Mouse (Mus musculus) lung, postnatal 0 days (tissue): ENCODE measurements at regions not wholly inside any gene's neighbourhood (a gene's known extent, or its start where the extent isn't known, plus 50 kb on each side); places are given as distances from the start of the nearest gene placed in this dataset.

Experiments
- CTCF ChIP-seq: IDR thresholded peaks from 2 replicates; pipeline ENCODE4 v1.5.1; 2016; ENCODE audit warnings: antibody characterized with exemption, mild to moderate bottlenecking
- EP300 ChIP-seq: IDR thresholded peaks from 2 replicates; pipeline ENCODE4 v1.6.1; 2016; ENCODE audit warnings: antibody characterized with exemption, mild to moderate bottlenecking, control low read depth

DNA sequence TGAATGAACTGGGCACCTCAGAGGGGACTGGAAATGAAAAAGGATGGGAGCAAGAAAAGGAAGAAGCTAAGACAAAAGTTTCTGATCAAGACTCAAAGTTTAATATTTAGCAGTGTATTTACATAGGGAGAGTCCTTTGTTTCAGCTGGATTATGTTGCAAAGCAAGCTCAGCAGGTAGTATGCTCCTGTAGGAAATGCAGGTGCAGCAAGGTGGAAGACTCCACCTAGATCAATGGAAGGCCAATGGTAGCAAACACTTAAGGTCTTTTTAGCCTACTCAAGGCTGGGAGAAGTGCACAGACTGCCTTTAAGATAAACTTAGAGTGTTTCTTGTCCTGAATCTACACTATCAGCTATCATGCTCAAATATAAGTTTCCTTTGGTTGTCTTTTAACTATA, 111.4 kb downstream of the Casp12 start:
- no peak for TF ChIP-seq CTCF
- no peak for TF ChIP-seq EP300
